Mouse (Mus musculus): ENCODE data around the gene Dpp6. TPM values are rescaled to one million over a fixed set of nuclear protein-coding genes. Genes with fewer than 3 reads are reported as not detected.

The Dpp6 gene
- total and polyA plus RNA-seq, 3 experiments = 0.16 TPM; not detected in 2

DNA sequence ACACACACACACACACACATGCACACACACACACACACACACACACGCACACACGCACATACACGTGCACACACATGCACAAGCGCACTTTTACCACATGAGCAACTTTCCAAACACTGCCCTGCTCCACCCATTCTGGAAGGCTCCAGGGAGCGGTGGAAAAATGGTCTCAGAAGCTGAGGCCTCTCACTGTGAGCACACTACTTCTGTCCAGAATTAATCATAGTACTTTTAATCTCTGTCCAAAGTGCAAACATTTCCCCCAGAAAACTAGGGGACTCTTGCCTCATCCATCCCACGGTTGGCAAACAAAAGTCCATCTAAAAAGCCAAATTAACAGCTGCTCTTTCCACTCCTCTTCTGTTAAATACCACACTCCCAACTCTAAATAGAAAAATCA lies 842.8 kb downstream of the Dpp6 start:
- Histone ChIP-seq H3K9me3 (replicated peaks) (no peaks in the 10 kb centered on the region), H3K27me3 (ENCODE audit: insufficient read depth, low read length) (peaks cover 10% of the 10 kb centered on the region), H3K4me3 (ENCODE audit: low read depth, low read length) (no peak overlapping the region), H3K36me3 (replicated peaks) (no peaks in the 10 kb centered on the region), H3K4me1 (ENCODE audit: insufficient read depth, low read depth, low read length) (peaks cover 12% of the 10 kb centered on the region)
- TF ChIP-seq POLR2AphosphoS5 (IDR thresholded peaks at IDR 0.05; ENCODE audit: insufficient replicate concordance, low read depth, low read length) (no peak), GATA2 (IDR thresholded peaks at IDR 0.05; ENCODE audit: borderline replicate concordance, low read depth, low read length) (no peak), CTCF (IDR thresholded peaks at IDR 0.05; ENCODE audit: low read depth, low read length) (no peak), TAL1 (conservative IDR thresholded peaks at IDR 0.05; ENCODE audit: low read depth, low read length) (no peak), GATA1 (IDR thresholded peaks at IDR 0.05; ENCODE audit: borderline replicate concordance, low read length) (no peak)
- DNase-seq (ENCODE audit: low spot score) = no peak
- no peak for ATAC-seq (ENCODE audit: extremely low read depth, insufficient number of reproducible peaks, low FRiP score, poor library complexity, severe bottlenecking)

DNA sequence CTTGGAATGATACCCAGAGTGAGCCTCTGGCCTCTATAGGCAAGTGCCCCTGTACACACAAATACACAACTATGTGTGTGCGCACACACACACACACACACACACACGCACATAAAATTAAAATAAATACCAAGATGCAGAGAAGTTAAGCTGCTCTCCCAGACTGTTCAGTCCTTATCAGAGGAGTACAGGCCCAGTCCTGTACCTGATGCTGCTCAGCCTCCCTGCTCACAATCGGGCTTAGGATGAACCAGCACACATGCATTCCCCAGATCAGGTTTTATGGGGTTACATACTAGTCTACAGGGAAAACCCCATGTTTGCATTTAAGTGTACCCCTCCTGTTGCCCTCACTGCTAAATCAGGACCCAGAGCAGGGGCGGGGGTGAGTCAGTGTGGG lies 847.1 kb downstream of the Dpp6 start:
- H3K27me3 ChIP-seq (ENCODE audit: insufficient read depth, low read length) = peaks cover 8% of the 10 kb centered on the region; the same call in 1 of the 2 replicates
- no peaks in the 10 kb centered on the region for H3K36me3 ChIP-seq (replicated peaks)
- H3K4me3 ChIP-seq (ENCODE audit: low read depth, low read length) = no peak overlapping the region
- TF ChIP-seq GATA1 (IDR thresholded peaks at IDR 0.05; ENCODE audit: borderline replicate concordance, low read length) = no peak
- TF ChIP-seq CTCF (IDR thresholded peaks at IDR 0.05; ENCODE audit: low read depth, low read length) = no peak
- TF ChIP-seq TAL1 (conservative IDR thresholded peaks at IDR 0.05; ENCODE audit: low read depth, low read length) = no peak
- no peak for TF ChIP-seq GATA2 (IDR thresholded peaks at IDR 0.05; ENCODE audit: borderline replicate concordance, low read depth, low read length)
- TF ChIP-seq POLR2AphosphoS5 (IDR thresholded peaks at IDR 0.05; ENCODE audit: insufficient replicate concordance, low read depth, low read length) = no peak
- H3K4me1 ChIP-seq (ENCODE audit: insufficient read depth, low read depth, low read length) = peaks cover 2% of the 10 kb centered on the region; the same call in 1 of the 2 replicates
- H3K9me3 ChIP-seq (replicated peaks) = no peaks in the 10 kb centered on the region
- ATAC-seq (ENCODE audit: extremely low read depth, insufficient number of reproducible peaks, low FRiP score, poor library complexity, severe bottlenecking) (no peak), DNase-seq (ENCODE audit: low spot score) (no peak)

DNA sequence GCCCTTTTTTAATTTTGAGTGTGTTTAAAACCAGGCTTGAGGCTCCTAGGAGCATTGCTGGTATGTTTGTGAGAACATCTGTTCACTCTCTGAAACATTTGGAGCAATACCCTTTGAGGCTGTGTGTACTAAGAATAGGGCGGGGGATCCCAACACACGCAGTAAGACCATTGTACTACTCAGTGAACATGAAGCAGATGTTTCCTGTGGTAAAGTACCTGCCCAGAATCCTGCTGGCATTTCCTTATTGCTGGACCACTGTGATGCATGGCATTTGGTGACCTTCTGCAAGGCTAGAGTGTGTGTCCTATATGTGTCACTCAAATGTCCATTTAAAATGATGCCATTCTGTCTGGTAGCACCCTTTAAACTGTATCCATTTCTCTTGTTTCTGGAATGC lies 854.5 kb downstream of the Dpp6 start:
- TF ChIP-seq CTCF (IDR thresholded peaks at IDR 0.05; ENCODE audit: low read depth, low read length) (no peak), TAL1 (conservative IDR thresholded peaks at IDR 0.05; ENCODE audit: low read depth, low read length) (no peak), GATA2 (IDR thresholded peaks at IDR 0.05; ENCODE audit: borderline replicate concordance, low read depth, low read length) (no peak), GATA1 (IDR thresholded peaks at IDR 0.05; ENCODE audit: borderline replicate concordance, low read length) (no peak)
- peaks cover 4% of the 10 kb centered on the region for H3K27me3 ChIP-seq (ENCODE audit: insufficient read depth, low read length)
- H3K36me3 ChIP-seq (replicated peaks) = no peaks in the 10 kb centered on the region
- no peak for DNase-seq (ENCODE audit: low spot score)
- no peak for ATAC-seq (ENCODE audit: extremely low read depth, insufficient number of reproducible peaks, low FRiP score, poor library complexity, severe bottlenecking)
- no peaks in the 10 kb centered on the region for H3K9me3 ChIP-seq (replicated peaks)
- H3K4me1 ChIP-seq (ENCODE audit: insufficient read depth, low read depth, low read length) = no peaks in the 10 kb centered on the region
- H3K4me3 ChIP-seq (ENCODE audit: low read depth, low read length) = no peak overlapping the region

DNA sequence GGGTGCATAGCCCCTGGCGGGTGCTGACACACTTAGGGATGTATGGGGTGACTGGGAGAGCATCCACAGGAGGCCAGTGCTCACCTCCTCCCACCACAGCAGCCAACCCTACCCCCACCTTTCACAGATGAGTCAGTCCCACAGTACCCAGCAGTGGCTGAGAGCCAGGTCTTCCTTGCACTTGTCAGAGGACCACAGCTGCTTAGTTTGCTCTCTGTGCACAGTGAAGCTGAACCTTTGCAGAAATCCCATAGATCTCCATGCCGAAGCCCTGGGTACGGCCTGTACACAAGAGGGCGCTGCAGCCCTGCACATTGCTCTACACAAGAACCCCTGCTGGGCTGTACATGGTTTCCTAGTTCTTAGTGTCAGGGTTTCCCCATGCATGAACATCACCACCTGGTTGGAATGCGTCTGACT lies 860.3 kb downstream of the Dpp6 start:
- Histone ChIP-seq H3K4me3 (ENCODE audit: low read depth, low read length) (no peak overlapping the region), H3K4me1 (ENCODE audit: insufficient read depth, low read depth, low read length) (no peaks in the 10 kb centered on the region), H3K9me3 (replicated peaks) (no peaks in the 10 kb centered on the region), H3K36me3 (replicated peaks) (no peaks in the 10 kb centered on the region), H3K27me3 (ENCODE audit: insufficient read depth, low read length) (peaks cover 8% of the 10 kb centered on the region; the same call in 1 of the 2 replicates)
- TF ChIP-seq TAL1 (conservative IDR thresholded peaks at IDR 0.05; ENCODE audit: low read depth, low read length) (no peak), CTCF (IDR thresholded peaks at IDR 0.05; ENCODE audit: low read depth, low read length) (peak; percentile 18; the same call in 1 of the 2 replicates)
- DNase-seq (ENCODE audit: low spot score) (no peak), ATAC-seq (ENCODE audit: extremely low read depth, insufficient number of reproducible peaks, low FRiP score, poor library complexity, severe bottlenecking) (no peak)

DNA sequence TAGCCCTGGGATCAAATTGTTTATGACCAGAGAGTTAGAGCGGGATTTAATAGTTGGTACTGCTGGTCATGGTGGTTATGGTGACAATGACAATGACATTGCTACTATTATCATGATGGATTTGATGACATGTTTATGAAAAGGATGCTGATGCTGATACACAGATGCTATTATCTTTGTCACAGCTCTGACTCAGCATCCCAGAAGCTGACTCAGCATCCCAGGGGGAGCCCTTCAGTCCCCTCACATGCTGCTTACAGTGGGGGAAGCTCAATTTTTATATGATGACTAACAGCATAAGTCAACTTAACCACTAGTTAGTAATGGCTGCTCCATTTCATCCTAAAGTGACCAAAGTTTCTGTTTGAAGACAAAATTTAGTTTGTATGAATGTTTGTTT lies 862.1 kb downstream of the Dpp6 start:
- DNase-seq (ENCODE audit: low spot score) (no peak), ATAC-seq (ENCODE audit: extremely low read depth, insufficient number of reproducible peaks, low FRiP score, poor library complexity, severe bottlenecking) (no peak)
- H3K36me3 ChIP-seq (replicated peaks) = no peaks in the 10 kb centered on the region
- H3K9me3 ChIP-seq (replicated peaks) = no peaks in the 10 kb centered on the region
- H3K4me3 ChIP-seq (ENCODE audit: low read depth, low read length) = no peak overlapping the region
- TF ChIP-seq GATA2 (IDR thresholded peaks at IDR 0.05; ENCODE audit: borderline replicate concordance, low read depth, low read length) = no peak
- no peaks in the 10 kb centered on the region for H3K4me1 ChIP-seq (ENCODE audit: insufficient read depth, low read depth, low read length)
- peaks cover 8% of the 10 kb centered on the region; the same call in 1 of the 2 replicates for H3K27me3 ChIP-seq (ENCODE audit: insufficient read depth, low read length)

DNA sequence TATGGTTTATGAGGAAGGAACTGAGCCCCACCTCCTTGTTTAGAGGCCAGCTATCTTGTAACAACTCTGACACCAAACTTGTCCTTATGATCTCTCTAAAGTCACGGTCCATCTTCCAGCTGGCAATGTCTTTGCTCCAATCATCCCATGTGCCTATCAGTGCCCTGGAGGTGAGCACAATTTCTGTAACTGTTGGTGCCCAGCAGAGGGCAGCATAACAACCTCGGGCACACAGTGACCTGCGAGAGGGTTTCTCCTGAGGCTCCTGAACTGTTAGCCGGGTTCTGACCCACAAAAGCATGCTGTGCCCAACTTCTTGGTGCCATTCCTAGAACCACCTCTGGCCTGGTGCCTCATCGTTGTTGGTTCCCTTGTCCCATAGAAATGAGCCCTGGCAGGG lies 863.5 kb downstream of the Dpp6 start:
- Histone ChIP-seq H3K4me3 (ENCODE audit: low read depth, low read length) (no peak overlapping the region), H3K27me3 (ENCODE audit: insufficient read depth, low read length) (peaks cover 15% of the 10 kb centered on the region; the same call in 1 of the 2 replicates), H3K36me3 (replicated peaks) (no peaks in the 10 kb centered on the region), H3K9me3 (replicated peaks) (no peaks in the 10 kb centered on the region), H3K4me1 (ENCODE audit: insufficient read depth, low read depth, low read length) (no peaks in the 10 kb centered on the region)
- DNase-seq (ENCODE audit: low spot score) (peak; percentile 10), ATAC-seq (ENCODE audit: extremely low read depth, insufficient number of reproducible peaks, low FRiP score, poor library complexity, severe bottlenecking) (no peak)
- TF ChIP-seq TAL1 (conservative IDR thresholded peaks at IDR 0.05; ENCODE audit: low read depth, low read length) (no peak), POLR2AphosphoS5 (IDR thresholded peaks at IDR 0.05; ENCODE audit: insufficient replicate concordance, low read depth, low read length) (no peak), GATA2 (IDR thresholded peaks at IDR 0.05; ENCODE audit: borderline replicate concordance, low read depth, low read length) (no peak), GATA1 (IDR thresholded peaks at IDR 0.05; ENCODE audit: borderline replicate concordance, low read length) (no peak), CTCF (IDR thresholded peaks at IDR 0.05; ENCODE audit: low read depth, low read length) (peak; percentile 50)

DNA sequence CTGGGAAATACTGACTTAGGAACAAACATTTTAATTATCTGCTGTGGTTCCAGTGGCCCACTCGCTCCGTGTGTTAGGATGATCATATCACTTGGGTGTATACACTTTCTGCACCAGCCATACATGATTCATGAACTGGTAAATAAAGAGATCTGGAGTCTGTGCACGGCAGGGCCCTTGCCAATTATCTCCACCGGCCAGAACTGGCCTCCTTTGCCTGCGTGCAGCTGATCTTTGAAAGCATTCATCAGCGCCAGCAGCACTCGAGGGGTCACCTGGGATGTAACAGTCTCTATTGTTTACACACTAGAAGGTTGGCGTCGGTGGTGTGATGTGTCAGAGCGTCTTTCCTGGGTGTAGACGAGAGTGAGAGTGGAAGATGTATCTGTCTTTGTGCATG lies 868.2 kb downstream of the Dpp6 start:
- Histone ChIP-seq H3K4me3 (ENCODE audit: low read depth, low read length) (no peak overlapping the region), H3K9me3 (replicated peaks) (no peaks in the 10 kb centered on the region), H3K36me3 (replicated peaks) (no peaks in the 10 kb centered on the region), H3K27me3 (ENCODE audit: insufficient read depth, low read length) (0 out of 2 replicates have a peak, but pooled peaks cover 7% of the 10 kb centered on the region), H3K4me1 (ENCODE audit: insufficient read depth, low read depth, low read length) (no peaks in the 10 kb centered on the region)
- TF ChIP-seq TAL1 (conservative IDR thresholded peaks at IDR 0.05; ENCODE audit: low read depth, low read length) (no peak), CTCF (IDR thresholded peaks at IDR 0.05; ENCODE audit: low read depth, low read length) (no peak), GATA2 (IDR thresholded peaks at IDR 0.05; ENCODE audit: borderline replicate concordance, low read depth, low read length) (no peak), GATA1 (IDR thresholded peaks at IDR 0.05; ENCODE audit: borderline replicate concordance, low read length) (no peak), POLR2AphosphoS5 (IDR thresholded peaks at IDR 0.05; ENCODE audit: insufficient replicate concordance, low read depth, low read length) (no peak)
- ATAC-seq (ENCODE audit: extremely low read depth, insufficient number of reproducible peaks, low FRiP score, poor library complexity, severe bottlenecking) (no peak), DNase-seq (ENCODE audit: low spot score) (no peak)

Data from G1E (cell line).